Mouse (Mus musculus) liver, adult 2 months (tissue): ENCODE measurements at regions not wholly inside any gene's neighbourhood (a gene's known extent, or its start where the extent isn't known, plus 50 kb on each side); places are given as distances from the start of the nearest gene placed in this dataset.

Source experiments
- DNase-seq: peaks from one replicate; pipeline ENCODE4 v3.0.0-alpha.2; 2011; ENCODE audit warnings: low read depth, low spot score; ENCODE audit errors: extremely low read depth
- H3K27ac ChIP-seq: fragments of 200-500 bp; replicated peaks from 2 replicates; pipeline ENCODE4 v1.5.1; 2012; ENCODE audit warnings: low read depth, mild to moderate bottlenecking, control low read depth, inconsistent platforms, low read length; ENCODE audit not compliant: insufficient read depth
- H3K27me3 ChIP-seq: fragments of 200-500 bp; 2 replicates; pipeline ENCODE4 v1.6.1; 2012; ENCODE audit warnings: mild to moderate bottlenecking, moderate library complexity, low read length, inconsistent platforms; ENCODE audit not compliant: control insufficient read depth, insufficient read depth
- H3K36me3 ChIP-seq: fragments of 200-500 bp; 2 replicates; pipeline ENCODE4 v1.6.1; 2012; ENCODE audit warnings: low read length, inconsistent platforms; ENCODE audit not compliant: control insufficient read depth, insufficient read depth
- H3K4me1 ChIP-seq: fragments of 200-500 bp; 2 replicates; pipeline ENCODE4 v1.6.1; 2011; ENCODE audit warnings: low read length; ENCODE audit not compliant: control insufficient read depth, insufficient read depth
- H3K4me3 ChIP-seq: fragments of 200-500 bp; 2 replicates; pipeline ENCODE4 v1.5.1; 2011; ENCODE audit warnings: low read depth, mild to moderate bottlenecking, control low read depth, low read length, moderate library complexity; ENCODE audit not compliant: insufficient read depth
- H3K79me2 ChIP-seq: fragments of 200-500 bp; 2 replicates; pipeline ENCODE4 v1.6.1; 2012; ENCODE audit warnings: inconsistent platforms, mild to moderate bottlenecking, low read length, moderate library complexity; ENCODE audit not compliant: control insufficient read depth, insufficient read depth
- H3K9ac ChIP-seq: fragments of 200-500 bp; 2 replicates; pipeline ENCODE4 v1.6.1; 2012; ENCODE audit warnings: low read depth, mild to moderate bottlenecking, control low read depth, inconsistent platforms, low read length
- CTCF ChIP-seq: fragments of 200-500 bp; IDR thresholded peaks from 2 replicates; pipeline ENCODE4 v1.5.1; 2011; ENCODE audit warnings: low read depth, low read length, control low read depth
- POLR2A ChIP-seq: fragments of 200-500 bp; IDR thresholded peaks from 2 replicates; pipeline ENCODE4 v1.6.1; 2011; ENCODE audit warnings: low read length, control low read depth; ENCODE audit not compliant: insufficient read depth; ENCODE audit errors: extremely low read depth
- whole genome bisulfite sequencing: fragments of 180-500 bp; shearing (Covaris S2); methylation state at CpG from one replicate; pipeline ENCODE4 v1.1.7; 2018; 5-methylcytosine and 5-hydroxymethylcytosine counted together

- Histone ChIP-seq H3K36me3 (no peaks in the 10 kb centered on the region), H3K4me3 (no peak overlapping the region), H3K27me3 (no peaks in the 10 kb centered on the region), H3K4me1 (no peaks in the 10 kb centered on the region), H3K27ac (no peak overlapping the region), H3K9ac (no peak overlapping the region), H3K79me2 (no peaks in the 10 kb centered on the region)
- 91% methylated on average over 6 of the region's 6 CpGs for WGBS
- no peak for DNase-seq
- TF ChIP-seq POLR2A (no peak), CTCF (no peak)
Observed at GRCm38 (mm10) chr4:55166266-55166665, 183.6 kb upstream of the Rad23b start.

GRCm38 (mm10) chr4:55169063-55169462 is 180.8 kb upstream of the Rad23b start:
- Histone ChIP-seq H3K4me1 (no peaks in the 10 kb centered on the region), H3K4me3 (no peak overlapping the region), H3K27me3 (no peaks in the 10 kb centered on the region), H3K9ac (no peak overlapping the region), H3K36me3 (no peaks in the 10 kb centered on the region), H3K27ac (no peak overlapping the region), H3K79me2 (no peaks in the 10 kb centered on the region)
- TF ChIP-seq CTCF = no peak
- TF ChIP-seq POLR2A = no peak
- WGBS = 53% methylated on average over 7 of the region's 7 CpGs
- no peak for DNase-seq

- DNase-seq = no peak
- Histone ChIP-seq H3K9ac (no peak overlapping the region), H3K79me2 (no peaks in the 10 kb centered on the region), H3K36me3 (no peaks in the 10 kb centered on the region), H3K27me3 (no peaks in the 10 kb centered on the region), H3K27ac (no peak overlapping the region), H3K4me1 (no peaks in the 10 kb centered on the region), H3K4me3 (no peak overlapping the region)
- TF ChIP-seq POLR2A = no peak
- WGBS = 77% methylated on average over 6 of the region's 6 CpGs
Observed at GRCm38 (mm10) chr4:55172334-55172891, 177.4 kb upstream of the Rad23b start.

- no peak overlapping the region for H3K27ac ChIP-seq
- no peak for DNase-seq
- no peaks in the 10 kb centered on the region for H3K79me2 ChIP-seq
- TF ChIP-seq CTCF = no peak
- no peak for TF ChIP-seq POLR2A
- H3K27me3 ChIP-seq = no peaks in the 10 kb centered on the region
- no peaks in the 10 kb centered on the region for H3K36me3 ChIP-seq
- H3K9ac ChIP-seq = no peak overlapping the region
- H3K4me1 ChIP-seq = no peaks in the 10 kb centered on the region
- H3K4me3 ChIP-seq = no peak overlapping the region
- WGBS = 71% methylated on average over 3 of the region's 3 CpGs
Observed at GRCm38 (mm10) chr4:55176026-55176425, 173.8 kb upstream of the Rad23b start.

GRCm38 (mm10) chr4:55179456-55179855 is 170.4 kb upstream of the Rad23b start:
- H3K4me3 ChIP-seq = no peak overlapping the region
- no peaks in the 10 kb centered on the region for H3K27me3 ChIP-seq
- TF ChIP-seq CTCF (no peak), POLR2A (no peak)
- H3K36me3 ChIP-seq = no peaks in the 10 kb centered on the region
- H3K4me1 ChIP-seq = no peaks in the 10 kb centered on the region
- H3K27ac ChIP-seq = no peak overlapping the region
- DNase-seq = no peak
- H3K9ac ChIP-seq = no peak overlapping the region
- no peaks in the 10 kb centered on the region for H3K79me2 ChIP-seq
- WGBS = 79% methylated on average over 2 of the region's 2 CpGs

GRCm38 (mm10) chr4:55183519-55183918 is 166.3 kb upstream of the Rad23b start:
- H3K4me1 ChIP-seq = no peaks in the 10 kb centered on the region
- no peaks in the 10 kb centered on the region for H3K36me3 ChIP-seq
- H3K27ac ChIP-seq = no peak overlapping the region
- no peak for DNase-seq
- no peak overlapping the region for H3K9ac ChIP-seq
- no peaks in the 10 kb centered on the region for H3K27me3 ChIP-seq
- no peak for TF ChIP-seq CTCF
- no peak for TF ChIP-seq POLR2A
- WGBS = 79% methylated on average over 3 of the region's 3 CpGs
- no peaks in the 10 kb centered on the region for H3K79me2 ChIP-seq
- no peak overlapping the region for H3K4me3 ChIP-seq
